Mouse (Mus musculus): ENCODE measurements around the gene Ldb3.

Gene Ldb3

DNA sequence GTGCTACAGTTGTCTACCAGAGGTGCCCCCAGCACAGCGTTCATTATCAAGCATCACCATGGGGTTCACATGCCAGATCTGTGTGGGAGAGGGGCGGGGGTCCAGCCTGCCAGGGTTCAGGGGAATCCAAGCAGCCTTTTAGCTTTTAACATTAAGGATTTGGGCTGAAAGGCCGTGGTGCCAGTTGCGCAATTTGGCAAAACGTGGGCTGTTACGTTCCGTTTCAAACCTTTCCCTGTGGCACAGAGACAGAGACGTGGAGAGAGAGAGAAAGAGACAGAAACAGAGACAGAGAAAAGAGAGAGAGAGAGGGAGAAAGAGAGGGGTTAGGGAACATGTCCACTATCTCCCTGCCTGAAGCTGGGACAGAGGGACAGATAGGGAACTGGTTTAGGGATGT lies 26.8 kb downstream of the Ldb3 start:
- no peak for DNase-seq (ENCODE audit: low read depth, low spot score)

GRCm38 (mm10) chr14:34558947-34559346 lies 29.5 kb downstream of the Ldb3 start:
- DNase-seq (ENCODE audit: low read depth, low spot score), result no peak

GRCm38 (mm10) chr14:34555211-34555610 lies 33.3 kb downstream of the Ldb3 start:
- no peak for DNase-seq (ENCODE audit: low read depth, low spot score)

DNA sequence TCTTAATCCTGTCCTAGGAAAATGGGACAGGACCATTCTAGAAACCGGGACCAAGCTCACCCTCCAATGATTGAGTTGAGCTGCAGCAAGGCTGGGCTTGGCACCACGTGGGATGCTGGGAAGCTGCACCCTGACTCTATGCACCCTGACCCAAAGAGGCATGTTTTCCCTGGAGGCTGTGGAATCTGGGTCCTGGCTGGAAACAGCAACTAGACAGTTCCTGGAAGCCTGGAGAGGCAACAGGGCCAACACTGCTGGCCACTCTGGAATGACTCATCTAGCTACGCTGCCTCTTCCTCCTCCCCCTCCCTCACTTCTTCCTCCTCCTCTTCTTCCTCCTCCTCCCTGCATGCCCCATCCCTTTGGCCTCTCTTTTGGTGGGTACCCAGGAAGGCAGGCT lies 34.4 kb downstream of the Ldb3 start:
- DNase-seq (ENCODE audit: low read depth, low spot score), result no peak

DNA sequence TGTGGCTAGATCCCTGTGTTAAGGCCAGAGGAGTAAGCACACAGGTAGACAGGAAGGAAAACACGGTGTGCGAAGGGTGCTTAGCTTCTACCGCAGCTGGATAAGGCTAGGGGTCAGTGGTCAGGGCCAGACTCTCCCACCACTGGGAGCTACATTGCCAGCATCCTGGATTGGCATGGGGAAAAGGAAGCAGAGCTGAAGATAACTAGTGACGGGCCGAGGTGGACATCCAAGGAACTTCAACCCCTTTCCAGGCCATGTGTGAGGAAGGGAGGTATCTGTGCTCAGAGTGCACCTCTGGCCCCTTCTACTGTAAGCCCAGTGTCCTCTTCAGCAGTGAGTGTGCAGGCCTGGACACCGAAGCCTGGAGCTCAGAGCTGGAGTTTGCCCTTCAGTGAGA lies 35.0 kb downstream of the Ldb3 start:
- no peak for DNase-seq (ENCODE audit: low read depth, low spot score)

- DNase-seq (ENCODE audit: low read depth, low spot score), result no peak
These were observed 36.3 kb downstream of the Ldb3 start for GRCm38 (mm10) chr14:34552226-34552625.

GRCm38 (mm10) chr14:34549004-34549671 lies 39.3 kb downstream of the Ldb3 start:
- peak; percentile 89 for DNase-seq (ENCODE audit: low read depth, low spot score)

GRCm38 (mm10) chr14:34548391-34549001 lies 40.0 kb downstream of the Ldb3 start:
- peak; percentile 91 for DNase-seq (ENCODE audit: low read depth, low spot score)

- DNase-seq (ENCODE audit: low read depth, low spot score), result no peak
These were observed 43.9 kb downstream of the Ldb3 start for GRCm38 (mm10) chr14:34544545-34544944.

DNA sequence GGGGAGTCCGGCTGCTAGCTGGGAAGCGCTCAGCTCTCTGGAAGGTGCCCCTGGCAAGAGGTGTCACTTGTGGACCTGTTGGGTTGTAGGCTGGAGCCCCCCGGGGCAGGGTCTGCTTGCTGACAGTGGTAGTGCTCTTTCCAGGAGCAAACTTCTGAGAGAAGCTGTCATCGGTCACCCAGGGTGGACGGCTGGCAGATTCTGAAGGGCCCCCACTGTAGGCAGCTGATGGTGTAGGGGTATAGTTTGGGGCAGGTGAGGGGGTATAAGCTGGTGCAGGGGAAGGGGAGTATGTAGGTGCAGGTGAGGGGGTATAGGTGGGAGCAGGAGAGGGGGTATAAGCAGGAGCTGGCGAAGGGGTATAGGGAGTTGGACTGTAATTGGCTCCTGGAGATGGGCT lies 44.5 kb downstream of the Ldb3 start:
- no peak for DNase-seq (ENCODE audit: low read depth, low spot score)

DNA sequence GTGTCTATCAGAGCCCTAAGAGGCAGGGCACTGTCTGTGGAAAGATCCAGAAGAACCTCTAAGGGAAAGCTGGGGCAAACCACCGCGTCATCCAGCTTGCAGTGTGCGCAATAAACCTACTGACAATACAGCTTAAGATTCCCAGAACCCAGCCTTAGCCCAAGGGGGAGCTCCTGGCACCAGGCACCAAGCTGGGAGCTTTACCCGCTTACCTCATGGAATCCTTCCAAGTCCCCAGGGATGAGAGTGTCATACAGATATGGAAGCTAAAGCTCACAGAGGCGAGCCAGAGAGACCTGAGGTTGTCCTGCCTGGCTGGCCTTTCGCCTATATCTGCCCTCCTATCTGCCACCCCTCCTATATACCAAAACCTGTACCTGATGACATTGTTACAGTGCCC lies 44.9 kb downstream of the Ldb3 start:
- DNase-seq (ENCODE audit: low read depth, low spot score), result no peak

DNA sequence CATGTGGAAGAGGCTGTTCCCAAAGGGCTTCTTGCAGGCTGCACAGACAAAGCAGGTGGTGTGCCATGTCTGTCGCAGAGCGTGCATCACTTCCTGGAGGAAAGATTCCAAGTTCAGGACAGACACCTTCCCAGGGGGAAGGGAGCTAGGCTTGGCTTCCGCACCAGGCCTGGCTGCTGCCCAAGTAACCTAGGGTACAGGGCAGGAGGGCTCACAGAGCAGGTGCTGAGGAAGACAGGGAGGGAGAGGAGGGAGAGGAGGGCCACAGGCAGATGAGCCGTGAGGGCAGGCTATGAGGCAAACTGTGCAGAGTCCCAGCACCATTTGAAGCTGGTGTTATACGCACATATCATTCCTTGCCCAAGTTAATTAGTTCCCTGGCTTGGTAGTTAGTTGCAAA lies 46.6 kb downstream of the Ldb3 start:
- DNase-seq (ENCODE audit: low read depth, low spot score), result peak; percentile 22

GRCm38 (mm10) chr14:34540685-34541162 lies 47.8 kb downstream of the Ldb3 start:
- DNase-seq (ENCODE audit: low read depth, low spot score), result peak; percentile 80

- no peak for DNase-seq (ENCODE audit: low read depth, low spot score)
These were observed 52.6 kb downstream of the Ldb3 start for GRCm38 (mm10) chr14:34535883-34536282.

GRCm38 (mm10) chr14:34533537-34533936 lies 54.9 kb downstream of the Ldb3 start:
- DNase-seq (ENCODE audit: low read depth, low spot score), result no peak

GRCm38 (mm10) chr14:34532536-34532935 lies 55.9 kb downstream of the Ldb3 start:
- DNase-seq (ENCODE audit: low read depth, low spot score), result no peak

DNA sequence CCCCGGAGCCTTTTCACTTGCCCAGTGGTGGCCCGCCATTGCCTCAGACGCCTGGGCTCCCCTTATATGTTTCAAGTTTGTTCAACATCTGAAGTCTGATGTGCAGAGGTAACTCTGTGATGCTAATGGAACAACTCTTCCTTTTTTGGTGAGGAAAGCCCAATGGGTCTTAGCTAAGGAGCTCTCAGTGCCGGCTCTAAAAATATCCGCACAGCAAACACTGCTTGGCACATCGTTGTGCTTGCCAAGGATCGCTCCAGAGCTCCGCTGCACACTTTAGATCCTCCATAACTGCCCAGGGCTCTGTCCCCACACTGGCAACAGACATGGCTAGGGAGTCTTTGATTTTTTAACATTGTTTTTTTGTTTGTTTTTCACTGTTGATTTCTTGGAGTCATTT lies 59.7 kb downstream of the Ldb3 start:
- DNase-seq (ENCODE audit: low read depth, low spot score), result no peak

GRCm38 (mm10) chr14:34522701-34523100 lies 65.8 kb downstream of the Ldb3 start, which contains the start of gene 9230112D13Rik:
TSS of gene 9230112D13Rik (minus strand) at chr14:34522801.
- DNase-seq (ENCODE audit: low read depth, low spot score), result no peak

DNA sequence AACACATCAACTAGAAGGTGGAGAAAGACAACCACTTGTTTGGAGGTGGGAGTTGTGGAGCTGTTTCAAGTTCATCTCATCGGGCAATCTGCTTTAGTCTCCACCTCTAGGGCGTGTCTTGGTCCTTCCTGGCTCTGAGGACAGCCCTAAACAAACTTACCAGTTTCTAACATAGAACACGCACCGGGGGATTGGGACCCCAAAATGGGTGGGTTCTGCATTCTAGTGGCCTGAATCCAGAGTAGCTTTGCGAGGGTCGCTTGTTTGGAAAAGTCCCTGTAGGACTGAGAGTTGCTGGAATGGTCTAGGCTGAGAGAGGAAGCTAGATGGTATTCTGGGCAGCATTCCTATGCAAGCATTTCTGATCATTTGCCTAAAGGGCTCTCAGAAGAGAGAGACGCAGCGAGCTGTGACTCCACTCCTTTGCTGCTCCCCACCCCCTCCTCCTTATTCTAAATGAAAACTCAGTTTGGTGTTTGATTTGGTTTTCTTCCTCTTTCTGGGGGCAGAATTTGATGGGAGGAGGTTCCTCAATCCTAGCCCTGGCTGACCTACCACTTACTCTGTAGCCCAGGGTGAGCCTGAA lies 70.4 kb downstream of the Ldb3 start:
- DNase-seq (ENCODE audit: low read depth, low spot score), result no peak

DNA sequence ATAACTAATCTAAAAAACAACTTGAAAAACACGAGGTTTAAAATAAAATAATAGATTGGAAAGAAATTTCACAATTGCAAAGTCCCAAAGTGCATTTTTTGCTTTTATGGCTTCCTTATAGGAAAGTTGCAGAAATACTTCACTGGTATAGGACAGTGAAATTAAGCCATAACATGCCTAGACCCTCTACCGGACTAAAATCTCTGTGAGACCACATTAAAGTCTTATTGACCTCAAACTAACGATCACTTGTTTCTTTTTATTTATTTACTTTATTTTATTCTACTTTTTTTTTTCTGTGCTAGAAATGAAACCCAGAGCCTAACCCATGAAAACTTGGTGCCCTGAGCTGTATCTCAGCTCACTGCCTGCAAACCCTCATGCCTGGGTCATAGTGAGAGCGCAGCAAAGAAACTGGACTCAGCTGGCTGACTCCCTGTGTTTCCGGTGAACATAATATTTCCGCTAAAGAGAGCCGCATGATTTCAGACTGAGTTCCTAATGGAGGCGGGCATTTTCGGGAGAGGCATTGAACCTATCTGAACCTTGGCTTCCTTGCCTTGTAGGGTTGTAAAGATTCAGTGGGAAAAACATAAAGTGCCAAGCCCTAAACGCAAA lies 71.4 kb downstream of the Ldb3 start:
- no peak for DNase-seq (ENCODE audit: low read depth, low spot score)

GRCm38 (mm10) chr14:34515860-34516259 lies 72.6 kb downstream of the Ldb3 start:
- no peak for DNase-seq (ENCODE audit: low read depth, low spot score)

GRCm38 (mm10) chr14:34514120-34514519 lies 74.4 kb downstream of the Ldb3 start:
- DNase-seq (ENCODE audit: low read depth, low spot score), result no peak

DNA sequence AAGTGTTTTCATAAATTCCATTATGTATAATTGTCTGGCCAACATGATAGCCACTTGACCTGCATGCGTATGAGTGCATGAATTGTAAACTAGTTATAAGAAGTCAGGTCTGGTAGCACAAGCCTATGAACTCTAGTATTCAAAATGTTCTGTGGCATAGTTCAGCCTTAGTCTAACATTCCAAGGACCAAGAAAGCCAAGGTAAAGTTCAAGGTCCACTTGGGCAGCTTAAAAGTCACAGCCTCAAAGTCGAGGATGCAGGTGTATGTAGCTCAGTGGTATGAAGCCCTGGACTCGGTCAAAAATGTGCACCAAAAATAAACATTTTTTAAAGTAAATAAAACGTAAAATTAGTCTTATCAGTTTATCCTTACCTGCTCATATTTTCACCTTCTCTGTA lies 75.9 kb downstream of the Ldb3 start:
- DNase-seq (ENCODE audit: low read depth, low spot score), result no peak
